Mouse (Mus musculus): ENCODE measurements around the gene Araf. TPM values are rescaled to one million over a fixed set of nuclear protein-coding genes. Genes with fewer than 3 reads are reported as not detected.

Araf gene
- total RNA-seq, 2 experiments from 2014 or later = 179 to 183 TPM

GRCm38 (mm10) chrX:20847816-20848215, 50.2 kb downstream of the Araf start:
- DNase-seq = no peak
- intact Hi-C loops (cut with DNase I) = no loop called here

- intact Hi-C loops (cut with DNase I) = no loop called here
Measured at GRCm38 (mm10) chrX:20848256-20848984, 50.8 kb downstream of the Araf start.

GRCm38 (mm10) chrX:20853794-20854193, 56.2 kb downstream of the Araf start:
- no peak for DNase-seq
- intact Hi-C loops (cut with DNase I) = loop anchor here (10.0 kb wide), 1 partner anchor 61 kb away; no protein-coding TSS in a partner anchor

More at GRCm38 (mm10) chrX:20848256-20848984, 50.8 kb downstream of the Araf start:
- DNase-seq = peak; percentile 87

GRCm38 (mm10) chrX:20861453-20862104, 64.0 kb downstream of the Araf start:
- intact Hi-C loops (cut with DNase I) = no loop called here
- DNase-seq = no peak

- intact Hi-C loops (cut with DNase I) = no loop called here
- no peak for DNase-seq
Measured at GRCm38 (mm10) chrX:20862105-20863065, 64.8 kb downstream of the Araf start.

- intact Hi-C loops (cut with DNase I) = no loop called here
- no peak for DNase-seq
Measured at GRCm38 (mm10) chrX:20863161-20864101, 65.8 kb downstream of the Araf start.

- intact Hi-C loops (cut with DNase I) = no loop called here
- no peak for DNase-seq
Measured at GRCm38 (mm10) chrX:20868091-20868490, 70.5 kb downstream of the Araf start.

GRCm38 (mm10) chrX:20869203-20869602, 71.6 kb downstream of the Araf start:
- DNase-seq = no peak
- intact Hi-C loops (cut with DNase I) = no loop called here

- peak; percentile 31 for DNase-seq
- intact Hi-C loops (cut with DNase I) = no loop called here
Measured at GRCm38 (mm10) chrX:20869962-20870513, 72.4 kb downstream of the Araf start, which contains the start of gene Timp1. Gene Timp1, plus strand, starts transcription at chrX:20870166.

- intact Hi-C loops (cut with DNase I) = no loop called here
Measured at GRCm38 (mm10) chrX:20872928-20873500, 75.4 kb downstream of the Araf start.

GRCm38 (mm10) chrX:20875241-20875640, 77.6 kb downstream of the Araf start:
- DNase-seq = no peak

More at GRCm38 (mm10) chrX:20872928-20873500, 75.4 kb downstream of the Araf start:
- no peak for DNase-seq

GRCm38 (mm10) chrX:20910074-20910473, 112.5 kb downstream of the Araf start:
- DNase-seq = no peak
- intact Hi-C loops (cut with DNase I) = loop anchor here (10.0 kb wide), 1 partner anchor 55 kb away; no protein-coding TSS in a partner anchor

More at GRCm38 (mm10) chrX:20875241-20875640, 77.6 kb downstream of the Araf start:
- intact Hi-C loops (cut with DNase I) = no loop called here

Small RNA genes lying within 50 kb of the gene (microRNA-seq; reads per million reads assigned to microRNA genes)
- gene Gm24824 (not detected), gene Mir5617 (5.4 reads per million, percentile 13 among the genes with 10 or more reads in this experiment)

Other genes starting within 250 kb of the Araf start
- gene Rgn, start 248.0 kb upstream of the Araf start, total RNA-seq (2021) = under 1 TPM in 1 of 2 experiments, not detected in 1; 0.24 TPM
- gene Rbm10, start 180.3 kb upstream of the Araf start, total RNA-seq (2021) = 10 to 100 TPM; 37.2 to 39.6 TPM
- 100 to 1,000 TPM; 118 to 134 TPM for gene Ndufb11, start 180.2 kb upstream of the Araf start, total RNA-seq (2021)
- 100 to 1,000 TPM; 593 to 599 TPM for gene Uba1, start 139.5 kb upstream of the Araf start, total RNA-seq (2021)
- 100 to 1,000 TPM; 214 to 232 TPM for gene Cdk16, start 109.9 kb upstream of the Araf start, total RNA-seq (2021)
- 10 to 100 TPM; 68.3 to 68.8 TPM for gene Usp11, start 93.9 kb upstream of the Araf start, total RNA-seq (2021)
- 1 to 10 TPM; 2.2 to 2.4 TPM for gene Timp1, start 72.4 kb downstream of the Araf start, total RNA-seq (2021)
- gene Syn1, start 123.2 kb downstream of the Araf start, total RNA-seq (2021) = 100 to 1,000 TPM; 223 to 239 TPM
- gene Cfp, start 133.7 kb downstream of the Araf start, total RNA-seq (2021) = 10 to 100 TPM; 11.5 to 13.4 TPM
- gene Elk1, start 152.8 kb downstream of the Araf start, total RNA-seq (2021) = 10 to 100 TPM; 35.0 to 36.8 TPM
- 10 to 100 TPM in 1 of 2 experiments, 1 to 10 TPM in 1; 10.0 to 11.7 TPM for gene Uxt, start 164.2 kb downstream of the Araf start, total RNA-seq (2021)

Measured in left cerebral cortex, postnatal 4 days (tissue).